Mouse (Mus musculus) gastrocnemius, postnatal 14 days (tissue): ENCODE results near the gene Lrrc4b. TPM values are rescaled to one million over a fixed set of nuclear protein-coding genes. Genes with fewer than 3 reads are reported as not detected.

ENCODE experiments used
- DNase-seq: peaks from one replicate; pipeline ENCODE4 v3.0.0; 2021; ENCODE audit warnings: mixed read lengths
- intact Hi-C: fragments of 180-260 bp; cut with DNase I; formaldehyde crosslinking; loops from one replicate; pipeline ENCODE4 v1.15.1; 2025; ENCODE audit warnings: low total_unique reads
- long read RNA-seq, 2 experiments: library from polyadenylated mRNA; stranded (forward); transcript quantifications; one replicate each; pipeline ENCODE4 v2.0.0; 2021
- total RNA-seq, 2 experiments: library from RNA; stranded (reverse); gene quantifications; 2 replicates each; pipeline ENCODE4 v1.2.3; 2021

The Lrrc4b gene
- total RNA-seq, result 1 to 10 TPM in 1 of 2 experiments, under 1 TPM in 1; 0.51 to 1.3 TPM
- long read RNA-seq, experiment 1, result 0 reads
- long read RNA-seq, experiment 2, partial matches to known transcripts, result 0 of 1 reads
- long read RNA-seq, experiment 2, other reads (novel, unspliced or antisense), result 1 of 1 reads

- intact Hi-C loops, result no loop called here
- DNase-seq, result no peak
These were observed at the start of gene Lrrc4b for GRCm38 (mm10) chr7:44428968-44429521. Gene Lrrc4b (plus strand): TSS chr7:44429018.

GRCm38 (mm10) chr7:44382541-44382940 is 46.3 kb upstream of the Lrrc4b start:
- intact Hi-C loops, result no loop called here
- DNase-seq, result no peak

GRCm38 (mm10) chr7:44383980-44384715 is 44.7 kb upstream of the Lrrc4b start, which contains the start of gene Syt3:
Gene Syt3 (plus strand): TSS chr7:44384102.
- DNase-seq, result peak; percentile 53
- intact Hi-C loops, result no loop called here

GRCm38 (mm10) chr7:44384716-44385059 is 44.1 kb upstream of the Lrrc4b start:
- no peak for DNase-seq
- intact Hi-C loops, result no loop called here

GRCm38 (mm10) chr7:44385720-44386119 is 43.1 kb upstream of the Lrrc4b start, which contains the start of gene 1700008O03Rik:
Gene 1700008O03Rik (minus strand): TSS chr7:44385820.
- intact Hi-C loops, result no loop called here
- no peak for DNase-seq

GRCm38 (mm10) chr7:44391831-44392230 is 37.0 kb upstream of the Lrrc4b start:
- intact Hi-C loops, result no loop called here
- DNase-seq, result no peak

GRCm38 (mm10) chr7:44392341-44392740 is 36.5 kb upstream of the Lrrc4b start:
- no peak for DNase-seq
- intact Hi-C loops, result no loop called here

DNA sequence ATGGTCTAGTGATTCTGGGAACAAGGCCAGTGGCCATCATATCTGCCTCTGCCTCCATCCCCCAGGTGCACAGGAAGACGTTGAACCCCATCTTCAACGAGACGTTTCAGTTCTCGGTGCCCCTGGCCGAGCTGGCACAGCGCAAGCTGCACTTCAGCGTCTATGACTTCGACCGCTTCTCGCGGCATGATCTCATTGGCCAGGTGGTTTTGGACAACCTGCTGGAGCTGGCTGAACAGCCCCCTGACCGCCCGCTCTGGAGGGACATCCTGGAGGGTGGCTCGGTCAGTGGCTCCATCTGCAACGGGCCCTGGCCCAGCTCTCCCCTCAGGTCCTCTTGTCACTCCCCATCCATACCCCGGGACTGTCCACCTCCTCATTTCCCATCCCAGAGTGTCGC is 35.5 kb upstream of the Lrrc4b start:
- intact Hi-C loops, result no loop called here
- no peak for DNase-seq

DNA sequence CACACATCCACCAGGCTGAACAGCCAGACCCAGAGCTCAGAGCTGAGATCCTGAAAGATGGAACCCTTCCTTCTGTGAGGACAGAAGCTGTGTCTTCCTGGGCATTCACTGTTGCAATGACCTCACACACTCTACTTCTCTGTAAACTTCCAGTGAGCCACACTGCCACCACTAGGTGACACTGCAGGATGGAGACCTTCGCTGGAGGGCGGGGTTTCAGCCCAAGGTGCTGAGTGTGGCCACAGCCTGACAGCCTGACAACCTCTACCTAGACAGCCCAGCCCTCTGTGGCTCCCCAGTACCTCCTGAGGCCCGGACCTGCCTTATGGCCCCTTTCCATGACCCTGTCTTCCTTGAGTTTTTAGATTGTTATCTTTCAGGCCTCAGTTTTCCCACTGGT is 30.2 kb upstream of the Lrrc4b start:
- no peak for DNase-seq
- intact Hi-C loops, result no loop called here

DNA sequence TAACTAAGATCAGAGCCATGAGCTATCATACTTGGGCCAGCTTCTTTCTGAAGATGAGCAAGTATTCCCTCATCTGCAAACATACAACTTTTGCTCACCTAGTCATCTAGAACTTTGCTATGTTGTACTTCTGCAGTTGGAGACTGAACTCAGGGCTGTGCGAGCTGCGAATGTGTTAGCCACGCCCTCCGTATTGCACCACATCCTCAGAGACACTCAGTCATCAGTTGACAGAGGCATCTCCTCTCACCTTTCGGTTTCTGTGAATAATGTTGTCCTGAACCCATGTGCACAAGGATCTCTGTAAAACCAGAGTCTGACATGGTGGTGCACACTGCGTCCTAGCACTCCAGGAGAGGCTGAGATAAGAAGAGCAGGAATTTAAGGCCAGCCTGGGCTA is 27.1 kb upstream of the Lrrc4b start:
- no peak for DNase-seq
- intact Hi-C loops, result no loop called here

- DNase-seq, result peak; percentile 81
- intact Hi-C loops, result no loop called here
These were observed 23.3 kb upstream of the Lrrc4b start for GRCm38 (mm10) chr7:44405346-44406014.

- intact Hi-C loops, result no loop called here
- DNase-seq, result no peak
These were observed 22.8 kb upstream of the Lrrc4b start for GRCm38 (mm10) chr7:44406015-44406355.

DNA sequence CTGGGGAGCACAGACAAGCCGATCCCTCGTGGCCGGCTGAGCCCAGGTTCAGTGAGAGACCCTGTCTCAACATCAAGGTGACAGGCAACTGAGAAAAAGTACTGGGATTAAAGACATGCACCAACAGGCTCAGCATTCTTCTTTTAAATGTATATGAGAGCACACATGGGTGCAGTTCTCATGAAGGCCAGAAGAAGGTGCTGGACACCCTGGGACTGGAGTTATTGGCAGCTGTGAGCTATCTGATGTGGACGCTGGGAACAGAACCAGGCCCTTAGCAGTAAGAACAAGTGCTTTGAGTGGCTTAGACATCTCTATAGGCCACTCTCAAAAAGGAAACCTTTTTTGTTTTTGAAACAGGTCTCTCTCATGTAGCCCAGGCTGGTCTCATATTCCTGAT is 17.7 kb upstream of the Lrrc4b start:
- intact Hi-C loops, result no loop called here
- DNase-seq, result no peak

GRCm38 (mm10) chr7:44413307-44413706 is 15.5 kb upstream of the Lrrc4b start:
- intact Hi-C loops, result no loop called here
- DNase-seq, result no peak

DNA sequence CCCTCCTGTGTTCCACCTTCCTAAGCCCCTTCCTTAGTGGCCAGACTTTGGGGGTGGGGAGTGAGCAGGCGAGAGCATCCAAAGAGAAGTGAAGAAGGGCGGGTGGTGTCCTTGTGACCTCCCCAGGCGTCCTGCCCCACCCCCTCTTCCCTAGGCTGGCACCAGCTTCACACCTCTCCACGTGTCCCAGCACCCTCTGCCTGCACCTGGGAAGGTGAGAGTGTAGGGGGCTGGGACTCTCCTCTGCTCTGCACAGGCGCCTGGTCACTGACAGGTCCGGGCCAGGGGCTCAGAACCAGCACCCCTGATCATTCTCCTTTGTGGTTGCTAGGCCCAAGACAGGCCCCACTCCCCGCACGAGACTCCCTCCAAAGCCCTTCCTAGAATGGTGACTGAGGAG is 1.2 kb upstream of the Lrrc4b start:
- intact Hi-C loops, result no loop called here
- no peak for DNase-seq

DNA sequence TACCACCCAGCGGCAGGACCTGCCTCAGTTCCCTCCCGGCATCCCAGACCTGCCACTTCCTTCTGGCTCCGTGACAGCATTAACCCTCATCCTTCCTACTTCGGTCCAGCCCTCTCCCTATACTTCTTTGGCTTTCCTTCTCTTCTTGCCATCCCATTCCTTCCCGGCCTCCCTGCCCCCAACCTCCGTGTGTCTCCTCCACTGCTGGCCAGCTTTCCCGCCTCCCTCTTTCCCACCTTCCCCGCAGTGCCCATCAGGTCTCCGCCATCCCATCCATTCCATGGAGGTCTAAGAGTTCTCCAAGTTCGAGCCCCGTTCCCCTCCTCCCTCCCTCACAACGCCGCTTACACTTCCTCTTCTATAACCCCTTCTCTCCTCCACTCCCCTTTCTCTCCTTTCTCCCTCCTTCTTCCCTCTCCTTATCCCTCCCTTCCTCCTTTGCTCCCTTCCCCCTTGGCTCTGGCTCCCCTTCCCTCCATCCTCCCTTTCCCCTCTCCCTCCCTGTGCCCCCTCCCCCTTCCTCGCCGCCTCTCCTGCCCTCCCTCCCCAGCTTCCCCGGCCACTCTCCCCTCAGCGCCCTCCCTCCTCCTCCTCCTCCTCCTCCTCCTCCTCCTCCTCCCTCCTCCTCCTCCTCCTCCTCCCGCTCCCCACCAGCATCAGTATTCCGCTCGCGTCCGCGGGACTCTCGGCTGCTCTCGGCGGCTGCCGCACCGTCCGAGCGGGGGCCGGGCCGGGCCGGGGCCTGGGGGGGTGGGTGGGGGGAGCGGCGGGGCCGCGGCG is 457 bp upstream of the Lrrc4b start:
- no peak for DNase-seq
- intact Hi-C loops, result no loop called here

DNA sequence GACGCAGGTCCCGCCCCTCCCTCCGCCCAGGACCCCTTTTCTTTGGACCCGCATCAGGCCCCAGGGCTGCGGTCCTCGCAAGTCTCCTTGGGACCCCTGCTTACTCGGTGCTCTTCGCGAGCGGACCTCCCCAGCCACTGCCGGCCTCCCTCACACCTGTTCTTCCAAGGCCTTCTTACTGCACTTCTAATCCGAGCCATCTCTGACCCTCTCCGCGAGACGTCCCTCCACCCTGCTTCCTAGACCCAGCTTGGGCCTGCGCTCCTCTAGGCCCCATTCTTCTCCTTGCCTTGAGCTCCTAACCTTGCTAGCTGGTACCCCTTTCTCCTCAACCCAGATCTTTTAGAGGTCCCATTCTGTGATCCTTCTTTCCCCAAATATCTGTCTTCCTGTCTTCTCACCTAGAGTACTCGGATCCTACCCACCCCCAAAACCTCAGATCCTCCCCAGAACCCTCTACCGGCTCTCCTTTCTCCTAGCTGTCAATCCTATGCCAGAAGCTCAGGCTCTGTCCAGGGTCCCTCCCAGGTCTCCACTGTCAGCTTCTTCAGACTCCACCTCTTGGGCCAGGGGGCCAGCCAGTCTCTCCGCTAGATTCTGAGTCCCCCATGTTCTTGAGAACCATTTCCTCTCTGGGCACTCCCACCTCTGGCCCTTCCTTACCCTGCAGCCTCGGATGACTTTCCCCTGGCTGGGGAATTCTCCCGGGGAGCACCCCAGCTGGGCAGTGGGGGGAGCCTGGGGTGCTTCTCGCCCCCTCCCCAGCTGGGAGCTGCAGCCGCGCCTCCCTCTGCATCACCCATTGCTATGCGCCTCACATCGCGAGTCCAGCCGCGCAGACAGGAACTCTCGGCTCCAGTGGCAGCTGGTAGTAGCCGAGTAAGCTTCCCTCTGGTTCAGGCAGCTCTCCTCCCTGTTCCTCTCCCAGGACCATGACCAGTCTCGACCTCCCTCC is 993 bp downstream of the Lrrc4b start:
- no peak for DNase-seq
- intact Hi-C loops, result no loop called here

- DNase-seq, result no peak
- intact Hi-C loops, result no loop called here
These were observed 3.7 kb downstream of the Lrrc4b start for GRCm38 (mm10) chr7:44432550-44432949.

- no peak for DNase-seq
- intact Hi-C loops, result no loop called here
These were observed 4.6 kb downstream of the Lrrc4b start for GRCm38 (mm10) chr7:44433371-44433770.
